Mouse (Mus musculus) activated CD4-positive, CD25-positive, alpha-beta regulatory T cell, adult 4 months (primary cell): ENCODE data around the gene H3f3b. TPM values are rescaled to one million over a fixed set of nuclear protein-coding genes. Genes with fewer than 3 reads are reported as not detected.

Experiments
- ATAC-seq: one replicate; pipeline ENCODE4 v1.8.0; 2017
- polyA plus RNA-seq, 2 experiments: library from polyadenylated mRNA; unstranded; fragments of 100-300 nt; shearing (Covaris generic); gene quantifications; one replicate each; pipeline ENCODE4 v1.2.1; 2017

Gene H3f3b
- polyA plus RNA-seq, 2 experiments from 2014 or later: 1,520 to 1,873 TPM

GRCm38 (mm10) chr11:115999538-116000143, 28.1 kb downstream of the H3f3b start:
- no peak for ATAC-seq

GRCm38 (mm10) chr11:115999027-115999426, 28.7 kb downstream of the H3f3b start:
- no peak for ATAC-seq

- ATAC-seq: no peak
These were observed 30.1 kb downstream of the H3f3b start for GRCm38 (mm10) chr11:115997662-115998061.

- ATAC-seq: no peak
These were observed 30.7 kb downstream of the H3f3b start for GRCm38 (mm10) chr11:115997047-115997446.

GRCm38 (mm10) chr11:115995256-115995655, 32.5 kb downstream of the H3f3b start:
- no peak for ATAC-seq

GRCm38 (mm10) chr11:115992098-115992497, 35.7 kb downstream of the H3f3b start:
- no peak for ATAC-seq

- no peak for ATAC-seq
These were observed 38.1 kb downstream of the H3f3b start for GRCm38 (mm10) chr11:115989686-115990085.

GRCm38 (mm10) chr11:115983291-115983690, 44.5 kb downstream of the H3f3b start:
- no peak for ATAC-seq

GRCm38 (mm10) chr11:115982472-115982871, 45.3 kb downstream of the H3f3b start:
- ATAC-seq: no peak

- ATAC-seq: no peak
These were observed 52.2 kb downstream of the H3f3b start for GRCm38 (mm10) chr11:115975544-115975943.

GRCm38 (mm10) chr11:115975083-115975420, 52.7 kb downstream of the H3f3b start:
- no peak for ATAC-seq

- ATAC-seq: peak; percentile 32
These were observed 53.3 kb downstream of the H3f3b start, which contains the start of gene Itgb4 for GRCm38 (mm10) chr11:115974309-115975082. Itgb4 (plus strand) TSS chr11:115974709.

Other genes starting within 250 kb of the H3f3b start
- gene Caskin2, start 214.3 kb downstream of the H3f3b start, polyA plus RNA-seq: under 1 TPM; 0.46 to 0.79 TPM
- 10 to 100 TPM in 1 of 2 experiments, 1 to 10 TPM in 1; 8.9 to 11.9 TPM for gene Tsen54, start 213.2 kb downstream of the H3f3b start, polyA plus RNA-seq
- gene Llgl2, start 203.9 kb downstream of the H3f3b start, polyA plus RNA-seq: 1 to 10 TPM; 6.3 TPM
- gene Myo15b, start 169.6 kb downstream of the H3f3b start, polyA plus RNA-seq: not detected
- gene Smim5, start 128.0 kb downstream of the H3f3b start, polyA plus RNA-seq: 1 to 10 TPM in 1 of 2 experiments, under 1 TPM in 1; 0.89 to 1.2 TPM
- 1 to 10 TPM; 2.5 to 3.6 TPM for gene Smim6, start 115.9 kb downstream of the H3f3b start, polyA plus RNA-seq
- gene Sap30bp, start 94.7 kb downstream of the H3f3b start, polyA plus RNA-seq: 10 to 100 TPM; 36.0 to 53.3 TPM
- 10 to 100 TPM; 12.1 to 22.5 TPM for gene Recql5, start 94.5 kb downstream of the H3f3b start, polyA plus RNA-seq
- gene Itgb4, start 53.3 kb downstream of the H3f3b start, polyA plus RNA-seq: not detected
- gene Galk1, start 15.2 kb downstream of the H3f3b start, polyA plus RNA-seq: 10 to 100 TPM; 23.0 to 25.3 TPM
- gene Unk, start 2.4 kb upstream of the H3f3b start, polyA plus RNA-seq: 10 to 100 TPM; 10.4 to 12.3 TPM
- gene Unc13d, start 50.0 kb upstream of the H3f3b start, polyA plus RNA-seq: 100 to 1,000 TPM in 1 of 2 experiments, 10 to 100 TPM in 1; 68.6 to 116 TPM
- 100 to 1,000 TPM in 1 of 2 experiments, 10 to 100 TPM in 1; 85.4 to 142 TPM for gene Wbp2, start 59.0 kb upstream of the H3f3b start, polyA plus RNA-seq
- not detected for gene Trim47, start 99.2 kb upstream of the H3f3b start, polyA plus RNA-seq
- 10 to 100 TPM; 10.7 to 11.9 TPM for gene Trim65, start 103.2 kb upstream of the H3f3b start, polyA plus RNA-seq
- gene Mrpl38, start 110.9 kb upstream of the H3f3b start, polyA plus RNA-seq: 10 to 100 TPM; 17.9 to 25.8 TPM
- 1 to 10 TPM; 2.1 to 3.4 TPM for gene Fbf1, start 140.2 kb upstream of the H3f3b start, polyA plus RNA-seq
- gene Ten1, start 170.9 kb upstream of the H3f3b start, polyA plus RNA-seq: 10 to 100 TPM; 56.1 to 77.2 TPM
- gene Acox1, start 171.1 kb upstream of the H3f3b start, polyA plus RNA-seq: 10 to 100 TPM; 10.0 to 11.7 TPM
- not detected for gene Evpl, start 210.1 kb upstream of the H3f3b start, polyA plus RNA-seq
- 10 to 100 TPM; 33.1 to 42.4 TPM for gene Srp68, start 246.3 kb upstream of the H3f3b start, polyA plus RNA-seq